Mouse (Mus musculus): ENCODE data around the gene Fam208b.
A peak's percentile ranks its signal among the peaks of the same experiment; 100 is the strongest.

Fam208b gene

GRCm38 (mm10) chr13:3628102-3628501 lies 17.2 kb upstream of the Fam208b start:
- no peaks in the 10 kb centered on the region for H3K36me3 ChIP-seq (ENCODE audit: control insufficient read depth, insufficient read depth, low read length, poor library complexity, severe bottlenecking)
- DNase-seq (ENCODE audit: low read depth, low spot score) = no peak

GRCm38 (mm10) chr13:3627139-3627538 lies 16.2 kb upstream of the Fam208b start:
- Histone ChIP-seq H3K27me3 (ENCODE audit: control insufficient read depth, insufficient read depth, low read length, poor library complexity, severe bottlenecking) (no peaks in the 10 kb centered on the region; the same call in 1 of the 2 replicates), H3K36me3 (ENCODE audit: control insufficient read depth, insufficient read depth, low read length, poor library complexity, severe bottlenecking) (no peaks in the 10 kb centered on the region)
- no peak for DNase-seq (ENCODE audit: low read depth, low spot score)

More at GRCm38 (mm10) chr13:3628102-3628501, 17.2 kb upstream of the Fam208b start:
- no peaks in the 10 kb centered on the region; the same call in 1 of the 2 replicates for H3K27me3 ChIP-seq (ENCODE audit: control insufficient read depth, insufficient read depth, low read length, poor library complexity, severe bottlenecking)

GRCm38 (mm10) chr13:3610118-3610794 lies 652 bp downstream of the Fam208b start:
- Histone ChIP-seq H3K36me3 (ENCODE audit: control insufficient read depth, insufficient read depth, low read length, poor library complexity, severe bottlenecking) (no peaks in the 10 kb centered on the region), H3K27me3 (ENCODE audit: control insufficient read depth, insufficient read depth, low read length, poor library complexity, severe bottlenecking) (no peaks in the 10 kb centered on the region)
- peak; percentile 59 for DNase-seq (ENCODE audit: low read depth, low spot score)

DNA sequence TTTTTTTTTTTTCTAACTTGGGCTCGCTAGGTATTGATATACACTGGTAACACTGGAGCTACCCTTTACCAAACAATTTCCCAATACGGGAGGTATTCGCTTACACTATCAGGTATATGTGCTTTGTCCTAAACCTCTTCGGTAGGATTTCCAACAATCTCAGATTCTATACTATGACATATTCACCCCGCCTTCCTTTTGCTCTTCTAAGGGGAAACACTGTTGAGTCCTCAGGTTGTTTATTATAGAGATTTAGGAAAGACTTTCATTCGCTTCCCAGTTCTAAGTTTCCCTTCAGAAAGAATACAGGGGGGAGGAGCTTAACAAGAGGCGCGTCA lies 1.2 kb downstream of the Fam208b start:
- no peak for DNase-seq (ENCODE audit: low read depth, low spot score)
- Histone ChIP-seq H3K27me3 (ENCODE audit: control insufficient read depth, insufficient read depth, low read length, poor library complexity, severe bottlenecking) (no peaks in the 10 kb centered on the region), H3K36me3 (ENCODE audit: control insufficient read depth, insufficient read depth, low read length, poor library complexity, severe bottlenecking) (no peaks in the 10 kb centered on the region)

- H3K36me3 ChIP-seq (ENCODE audit: control insufficient read depth, insufficient read depth, low read length, poor library complexity, severe bottlenecking) = peaks cover 15% of the 10 kb centered on the region
These were observed 14.7 kb downstream of the Fam208b start for GRCm38 (mm10) chr13:3596232-3596631.

GRCm38 (mm10) chr13:3594311-3594710 lies 16.6 kb downstream of the Fam208b start:
- Histone ChIP-seq H3K36me3 (ENCODE audit: control insufficient read depth, insufficient read depth, low read length, poor library complexity, severe bottlenecking) (peaks cover 13% of the 10 kb centered on the region; the same call in 1 of the 2 replicates), H3K27me3 (ENCODE audit: control insufficient read depth, insufficient read depth, low read length, poor library complexity, severe bottlenecking) (no peaks in the 10 kb centered on the region)
- no peak for DNase-seq (ENCODE audit: low read depth, low spot score)

More at GRCm38 (mm10) chr13:3596232-3596631, 14.7 kb downstream of the Fam208b start:
- DNase-seq (ENCODE audit: low read depth, low spot score) = no peak
- no peaks in the 10 kb centered on the region for H3K27me3 ChIP-seq (ENCODE audit: control insufficient read depth, insufficient read depth, low read length, poor library complexity, severe bottlenecking)

DNA sequence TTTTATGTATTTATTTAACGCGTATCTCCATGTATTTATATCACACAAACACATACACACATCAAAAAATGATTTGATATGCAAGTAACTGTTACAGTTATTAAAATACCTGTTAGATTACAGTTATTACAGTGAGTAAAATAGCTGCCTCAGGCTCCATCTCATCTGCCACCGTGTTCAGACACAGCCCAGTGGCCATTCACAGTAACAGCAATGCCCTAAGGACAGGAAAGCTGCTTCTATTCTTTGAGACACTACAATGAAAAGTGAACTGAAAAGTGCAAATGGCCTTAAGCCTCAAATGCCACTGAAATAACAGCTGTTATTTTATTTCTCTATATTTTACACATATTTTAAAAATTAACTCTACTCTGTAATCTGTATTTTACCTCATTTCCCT lies 20.1 kb downstream of the Fam208b start:
- DNase-seq (ENCODE audit: low read depth, low spot score) = peak; percentile 26
- H3K36me3 ChIP-seq (ENCODE audit: control insufficient read depth, insufficient read depth, low read length, poor library complexity, severe bottlenecking) = peaks cover 7% of the 10 kb centered on the region; the same call in 1 of the 2 replicates
- no peaks in the 10 kb centered on the region for H3K27me3 ChIP-seq (ENCODE audit: control insufficient read depth, insufficient read depth, low read length, poor library complexity, severe bottlenecking)

GRCm38 (mm10) chr13:3563953-3564352 lies 47.0 kb downstream of the Fam208b start:
- DNase-seq (ENCODE audit: low read depth, low spot score) = no peak

DNA sequence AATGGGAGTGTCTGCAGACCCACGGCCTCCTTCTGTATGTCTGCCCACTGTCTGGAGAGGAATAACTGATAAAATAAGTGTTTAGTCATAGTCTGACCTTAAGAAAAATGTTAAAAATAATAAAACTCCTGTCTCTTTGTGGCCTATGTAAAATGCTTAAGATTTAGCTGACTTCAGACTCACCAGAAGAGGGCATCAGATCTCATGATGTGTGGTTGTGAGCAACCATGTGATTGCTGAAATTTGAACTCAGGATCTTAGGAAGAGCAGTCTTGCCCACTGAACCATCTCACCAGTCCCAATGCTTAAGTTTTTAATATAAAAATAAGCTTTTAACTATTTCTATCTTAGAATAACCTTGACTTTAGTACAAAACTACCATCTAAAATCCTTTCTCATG lies 47.8 kb downstream of the Fam208b start:
- H3K36me3 ChIP-seq (ENCODE audit: control insufficient read depth, insufficient read depth, low read length, poor library complexity, severe bottlenecking) = peaks cover 17% of the 10 kb centered on the region
- H3K27me3 ChIP-seq (ENCODE audit: control insufficient read depth, insufficient read depth, low read length, poor library complexity, severe bottlenecking) = no peaks in the 10 kb centered on the region
- DNase-seq (ENCODE audit: low read depth, low spot score) = peak; percentile 46

More at GRCm38 (mm10) chr13:3563953-3564352, 47.0 kb downstream of the Fam208b start:
- Histone ChIP-seq H3K27me3 (ENCODE audit: control insufficient read depth, insufficient read depth, low read length, poor library complexity, severe bottlenecking) (no peaks in the 10 kb centered on the region), H3K36me3 (ENCODE audit: control insufficient read depth, insufficient read depth, low read length, poor library complexity, severe bottlenecking) (peaks cover 17% of the 10 kb centered on the region; the same call in 1 of the 2 replicates)

DNA sequence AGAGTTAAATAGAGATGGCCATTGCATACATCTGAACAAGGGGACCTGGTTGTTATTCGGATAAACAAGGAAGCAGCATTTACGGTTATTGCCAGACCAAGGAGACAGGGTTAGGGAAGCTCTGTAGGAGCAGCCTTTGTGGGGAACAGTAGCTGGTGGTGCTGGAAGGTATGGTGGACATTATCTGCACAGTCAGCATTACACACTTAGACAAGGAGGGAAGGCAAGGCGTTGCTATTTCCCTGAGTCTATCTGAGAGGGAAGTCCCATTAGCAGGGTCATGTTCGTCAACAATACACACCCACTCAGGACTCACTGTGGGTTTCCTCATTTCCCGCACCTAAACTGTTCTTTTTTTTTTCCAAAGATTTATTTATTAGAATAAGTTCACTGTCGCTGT lies 63.1 kb downstream of the Fam208b start:
- Histone ChIP-seq H3K27me3 (ENCODE audit: control insufficient read depth, insufficient read depth, low read length, poor library complexity, severe bottlenecking) (no peaks in the 10 kb centered on the region), H3K36me3 (ENCODE audit: control insufficient read depth, insufficient read depth, low read length, poor library complexity, severe bottlenecking) (peaks cover 9% of the 10 kb centered on the region)
- no peak for DNase-seq (ENCODE audit: low read depth, low spot score)

GRCm38 (mm10) chr13:3547410-3547809 lies 63.5 kb downstream of the Fam208b start:
- peaks cover 7% of the 10 kb centered on the region for H3K36me3 ChIP-seq (ENCODE audit: control insufficient read depth, insufficient read depth, low read length, poor library complexity, severe bottlenecking)
- DNase-seq (ENCODE audit: low read depth, low spot score) = no peak
- no peaks in the 10 kb centered on the region for H3K27me3 ChIP-seq (ENCODE audit: control insufficient read depth, insufficient read depth, low read length, poor library complexity, severe bottlenecking)

GRCm38 (mm10) chr13:3544925-3545324 lies 66.0 kb downstream of the Fam208b start:
- DNase-seq (ENCODE audit: low read depth, low spot score) = peak; percentile 20
- H3K27me3 ChIP-seq (ENCODE audit: control insufficient read depth, insufficient read depth, low read length, poor library complexity, severe bottlenecking) = no peaks in the 10 kb centered on the region
- peaks cover 7% of the 10 kb centered on the region for H3K36me3 ChIP-seq (ENCODE audit: control insufficient read depth, insufficient read depth, low read length, poor library complexity, severe bottlenecking)

DNA sequence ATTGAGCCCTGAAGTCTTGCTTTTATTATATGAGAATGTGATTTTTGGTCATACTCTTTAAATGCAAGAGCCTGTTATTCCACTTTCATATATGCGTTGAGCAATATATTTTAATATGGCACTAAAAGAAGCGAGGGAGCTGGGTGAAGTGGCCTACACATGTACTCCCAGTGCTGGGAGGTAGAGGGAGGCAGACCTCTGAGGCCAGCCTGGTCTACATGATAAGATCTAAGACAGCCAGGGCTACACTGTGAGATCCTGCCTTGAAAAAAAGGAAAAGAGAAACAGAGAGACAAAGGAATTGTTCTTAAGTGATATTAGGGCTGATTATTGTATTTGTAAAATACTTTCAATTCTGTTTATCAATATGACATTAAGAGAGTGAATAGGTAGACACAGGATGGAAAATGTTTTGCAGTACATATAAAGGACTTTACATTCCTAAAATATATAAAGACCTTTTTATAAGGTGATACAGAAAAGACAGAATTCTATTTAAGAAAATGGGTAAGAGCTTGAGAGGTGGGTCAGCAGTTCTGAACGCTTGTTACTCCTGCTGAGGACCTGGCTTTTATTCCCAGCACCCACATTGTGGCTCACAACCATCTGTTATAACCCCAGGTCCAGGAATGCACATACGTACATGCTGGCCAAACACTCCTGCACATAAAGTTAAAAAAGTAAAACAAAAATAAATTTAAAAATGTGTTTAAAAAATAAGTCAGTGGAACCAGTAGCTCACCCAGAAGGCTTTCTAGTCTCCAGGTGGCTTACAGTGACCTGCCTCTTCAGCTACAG lies 66.6 kb downstream of the Fam208b start:
- Histone ChIP-seq H3K27me3 (ENCODE audit: control insufficient read depth, insufficient read depth, low read length, poor library complexity, severe bottlenecking) (no peaks in the 10 kb centered on the region), H3K36me3 (ENCODE audit: control insufficient read depth, insufficient read depth, low read length, poor library complexity, severe bottlenecking) (peaks cover 7% of the 10 kb centered on the region)
- DNase-seq (ENCODE audit: low read depth, low spot score) = no peak

- H3K36me3 ChIP-seq (ENCODE audit: control insufficient read depth, insufficient read depth, low read length, poor library complexity, severe bottlenecking) = 0 out of 2 replicates have a peak, but pooled peaks cover 3% of the 10 kb centered on the region
- H3K27me3 ChIP-seq (ENCODE audit: control insufficient read depth, insufficient read depth, low read length, poor library complexity, severe bottlenecking) = no peaks in the 10 kb centered on the region
- peak; percentile 59 for DNase-seq (ENCODE audit: low read depth, low spot score)
These were observed 69.6 kb downstream of the Fam208b start for GRCm38 (mm10) chr13:3541159-3541782.

GRCm38 (mm10) chr13:3540166-3540565 lies 70.7 kb downstream of the Fam208b start:
- Histone ChIP-seq H3K36me3 (ENCODE audit: control insufficient read depth, insufficient read depth, low read length, poor library complexity, severe bottlenecking) (0 out of 2 replicates have a peak, but pooled peaks cover 3% of the 10 kb centered on the region), H3K27me3 (ENCODE audit: control insufficient read depth, insufficient read depth, low read length, poor library complexity, severe bottlenecking) (no peaks in the 10 kb centered on the region)
- DNase-seq (ENCODE audit: low read depth, low spot score) = no peak

Measured in splenic B cell, adult 2 months (primary cell).